Mouse (Mus musculus): ENCODE data around the gene Bcar3. TPM values are rescaled to one million over a fixed set of nuclear protein-coding genes. Genes with fewer than 3 reads are reported as not detected.

Bcar3 gene
- total and polyA plus RNA-seq, 2 experiments from 2014 or later, result 6.3 to 23.8 TPM

DNA sequence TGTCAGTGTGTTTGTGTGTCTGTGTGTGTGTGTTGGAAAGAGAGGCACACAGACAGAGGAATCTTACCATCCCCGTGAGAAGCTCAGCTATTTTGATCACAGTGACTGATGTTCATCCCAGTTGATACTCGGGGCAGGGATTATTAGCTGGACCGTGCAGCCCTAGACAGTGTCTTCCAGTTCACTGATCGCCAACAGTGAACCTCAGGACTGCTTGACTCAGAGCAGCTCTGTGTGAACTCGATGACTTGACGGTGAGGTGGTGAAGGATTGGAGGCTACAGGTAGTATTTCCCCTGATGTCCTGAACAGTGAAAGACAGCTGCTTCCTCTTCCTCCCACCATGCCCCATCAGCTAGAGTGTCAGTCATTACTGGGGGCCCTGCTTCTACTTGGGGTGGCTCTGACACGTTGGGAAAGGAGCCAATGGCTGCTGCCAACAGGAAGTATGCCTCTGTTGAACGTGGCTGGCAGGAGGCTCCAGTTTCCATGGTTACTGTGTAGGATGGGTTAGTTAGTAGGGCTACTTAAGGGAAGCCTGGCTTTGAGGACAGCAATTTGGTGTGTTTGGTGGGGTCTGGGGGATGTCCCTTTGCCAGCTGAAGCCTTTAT is 186.2 kb downstream of the Bcar3 start:
- H3K4me1 ChIP-seq (ENCODE audit: insufficient read depth, low read length), result peaks cover 55% of the 10 kb centered on the region
- ATAC-seq (peak; percentile 79), DNase-seq (ENCODE audit: low spot score) (peak; percentile 88)
- no peak overlapping the region for H3K9ac ChIP-seq (replicated peaks; ENCODE audit: low read length)
- peak overlapping the region; percentile 64; the same call in 1 of the 2 replicates for H3K27ac ChIP-seq
- no peaks in the 10 kb centered on the region for H3K9me3 ChIP-seq (ENCODE audit: low read length)
- H3K4me2 ChIP-seq (ENCODE audit: low read depth, low read length), result no peak overlapping the region
- TF ChIP-seq CTCF (IDR thresholded peaks at IDR 0.05; ENCODE audit: low read depth), result no peak
- no peak overlapping the region for H3K4me3 ChIP-seq (ENCODE audit: low read length)
- H3K36me3 ChIP-seq (ENCODE audit: insufficient read depth, low read length), result no peaks in the 10 kb centered on the region
- WGBS, result 21% methylated on average over 8 of the region's 8 CpGs
- H3K27me3 ChIP-seq (ENCODE audit: insufficient read depth, low read length), result no peaks in the 10 kb centered on the region

DNA sequence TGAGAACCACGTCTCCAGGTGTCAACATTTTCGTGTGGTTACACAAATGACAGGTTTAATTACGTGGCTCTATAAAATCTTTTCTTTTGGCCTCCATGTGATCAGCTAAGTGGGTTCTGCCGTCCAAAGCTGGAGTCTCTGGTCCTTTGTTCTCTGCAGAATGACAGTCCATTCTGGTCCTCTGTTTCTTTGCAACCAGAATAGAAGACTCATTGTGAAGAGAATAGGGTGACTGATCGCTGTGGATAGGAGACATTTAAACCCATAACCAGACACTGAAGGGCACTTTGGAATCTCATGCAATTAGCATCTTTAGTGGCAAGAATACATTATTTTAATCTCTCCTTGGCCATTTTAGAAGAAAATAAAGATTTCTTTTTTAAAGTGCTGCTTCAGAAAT is 187.1 kb downstream of the Bcar3 start:
- Histone ChIP-seq H3K4me2 (ENCODE audit: low read depth, low read length) (no peak overlapping the region), H3K36me3 (ENCODE audit: insufficient read depth, low read length) (no peaks in the 10 kb centered on the region), H3K4me1 (ENCODE audit: insufficient read depth, low read length) (peaks cover 50% of the 10 kb centered on the region), H3K27me3 (ENCODE audit: insufficient read depth, low read length) (no peaks in the 10 kb centered on the region), H3K27ac (peak overlapping the region; percentile 64; the same call in 1 of the 2 replicates), H3K4me3 (ENCODE audit: low read length) (no peak overlapping the region), H3K9ac (replicated peaks; ENCODE audit: low read length) (no peak overlapping the region), H3K9me3 (ENCODE audit: low read length) (no peaks in the 10 kb centered on the region)
- TF ChIP-seq CTCF (IDR thresholded peaks at IDR 0.05; ENCODE audit: low read depth), result no peak
- DNase-seq (ENCODE audit: low spot score) (no peak), ATAC-seq (no peak)
- WGBS, result 28% methylated on average over 5 of the region's 5 CpGs

DNA sequence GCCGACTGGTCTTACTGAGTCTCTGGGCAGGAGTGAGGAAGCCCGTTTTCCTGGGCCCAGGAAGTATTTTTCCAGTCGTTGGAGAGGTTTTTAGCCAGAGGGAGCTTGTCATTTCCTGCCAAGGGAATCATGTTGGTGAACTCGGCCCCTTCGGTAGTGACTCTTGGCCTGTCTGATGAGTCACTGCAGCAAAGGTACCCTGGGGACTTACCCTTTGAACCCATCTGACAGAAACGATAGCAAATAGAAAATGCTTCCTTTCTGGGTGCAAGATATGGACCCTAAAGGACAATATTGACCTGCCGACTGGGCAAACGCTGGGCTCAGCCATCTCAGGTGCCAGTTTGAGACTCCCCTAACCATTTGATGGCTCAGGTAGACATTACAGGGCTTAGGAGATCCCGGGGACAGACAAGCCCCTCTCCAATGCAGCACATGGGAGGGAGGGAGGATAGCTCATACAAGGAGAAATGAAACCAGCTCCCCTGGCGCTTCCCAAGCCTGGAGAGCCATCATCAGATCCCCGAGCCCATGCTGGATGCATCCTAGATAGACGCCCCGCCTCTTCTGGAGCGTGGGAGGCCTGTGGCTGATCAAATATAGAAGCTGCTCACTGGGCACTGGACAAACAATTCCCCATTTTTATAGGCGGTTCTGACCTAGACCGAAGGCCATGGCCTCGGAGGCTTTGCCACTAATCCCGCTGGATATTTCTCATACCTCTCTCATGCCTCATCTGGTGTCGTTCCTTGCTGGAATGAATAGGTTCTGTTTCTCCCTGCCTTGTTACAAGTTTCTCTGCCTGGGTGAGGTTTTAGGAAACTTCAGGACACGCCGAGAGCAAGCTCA is 188.2 kb downstream of the Bcar3 start:
- Histone ChIP-seq H3K9me3 (ENCODE audit: low read length) (no peaks in the 10 kb centered on the region), H3K4me2 (ENCODE audit: low read depth, low read length) (no peak overlapping the region), H3K4me3 (ENCODE audit: low read length) (no peak overlapping the region), H3K9ac (replicated peaks; ENCODE audit: low read length) (no peak overlapping the region), H3K27me3 (ENCODE audit: insufficient read depth, low read length) (no peaks in the 10 kb centered on the region), H3K27ac (peak overlapping the region; percentile 45; the same call in 1 of the 2 replicates), H3K4me1 (ENCODE audit: insufficient read depth, low read length) (peaks cover 41% of the 10 kb centered on the region), H3K36me3 (ENCODE audit: insufficient read depth, low read length) (no peaks in the 10 kb centered on the region)
- DNase-seq (ENCODE audit: low spot score), result no peak
- TF ChIP-seq CTCF (IDR thresholded peaks at IDR 0.05; ENCODE audit: low read depth), result no peak
- 75% methylated on average over 21 of the region's 21 CpGs for WGBS
- no peak for ATAC-seq

DNA sequence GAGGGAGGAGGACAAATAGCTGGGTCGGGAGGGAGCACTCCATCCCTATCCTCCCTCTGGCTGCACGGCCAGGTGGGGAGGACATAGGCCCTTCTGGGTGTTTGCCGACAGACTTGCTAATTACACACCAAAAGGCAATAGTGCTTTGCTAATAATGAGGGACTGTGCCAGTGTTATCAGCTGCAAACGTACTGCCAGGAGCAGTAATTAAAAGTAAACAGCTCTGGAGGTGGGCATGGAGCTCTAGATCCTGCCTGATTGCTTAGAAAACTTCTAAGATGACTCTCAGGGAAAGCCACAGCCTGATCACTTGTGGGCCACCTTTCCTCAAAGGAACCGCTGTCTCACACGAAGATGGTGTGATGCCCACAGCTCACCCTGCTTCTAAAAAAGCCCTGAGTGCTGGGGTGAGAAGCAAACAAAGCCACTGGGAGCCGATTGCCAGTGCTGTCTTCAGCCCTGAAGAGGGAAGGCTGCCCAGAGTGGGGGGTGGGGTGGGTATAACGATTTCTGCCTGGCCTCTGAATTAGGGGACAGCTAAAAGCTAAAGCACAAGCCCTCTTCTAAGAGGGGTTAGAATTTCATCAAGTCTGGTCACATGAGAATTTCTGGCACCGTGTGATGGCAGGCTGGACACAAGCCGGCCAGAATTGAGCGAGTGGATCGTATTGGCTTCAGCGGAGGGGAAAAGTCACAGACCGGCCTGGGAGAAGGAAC is 189.3 kb downstream of the Bcar3 start:
- H3K4me3 ChIP-seq (ENCODE audit: low read length), result peak overlapping the region; percentile 21; the same call in 1 of the 2 replicates
- H3K9ac ChIP-seq (replicated peaks; ENCODE audit: low read length), result no peak overlapping the region
- H3K4me1 ChIP-seq (ENCODE audit: insufficient read depth, low read length), result peaks cover 31% of the 10 kb centered on the region

GRCm38 (mm10) chr3:122483783-122484130 is 189.8 kb downstream of the Bcar3 start:
- H3K36me3 ChIP-seq (ENCODE audit: insufficient read depth, low read length), result no peaks in the 10 kb centered on the region
- no peak for DNase-seq (ENCODE audit: low spot score)
- H3K4me3 ChIP-seq (ENCODE audit: low read length), result peak overlapping the region; percentile 21; the same call in 1 of the 2 replicates
- H3K27ac ChIP-seq, result peak overlapping the region; percentile 37; the same call in 1 of the 2 replicates
- TF ChIP-seq CTCF (IDR thresholded peaks at IDR 0.05; ENCODE audit: low read depth), result no peak
- H3K27me3 ChIP-seq (ENCODE audit: insufficient read depth, low read length), result no peaks in the 10 kb centered on the region
- H3K9ac ChIP-seq (replicated peaks; ENCODE audit: low read length), result no peak overlapping the region
- H3K4me1 ChIP-seq (ENCODE audit: insufficient read depth, low read length), result peaks cover 31% of the 10 kb centered on the region
- ATAC-seq, result no peak
- WGBS, result 35% methylated on average over 5 of the region's 5 CpGs
- H3K4me2 ChIP-seq (ENCODE audit: low read depth, low read length), result peak overlapping the region; percentile 47
- no peaks in the 10 kb centered on the region for H3K9me3 ChIP-seq (ENCODE audit: low read length)

More for the DNA sequence above, 189.3 kb downstream of the Bcar3 start:
- peak; percentile 74 for DNase-seq (ENCODE audit: low spot score)
- no peaks in the 10 kb centered on the region for H3K27me3 ChIP-seq (ENCODE audit: insufficient read depth, low read length)
- ATAC-seq, result peak; percentile 80
- H3K4me2 ChIP-seq (ENCODE audit: low read depth, low read length), result peak overlapping the region; percentile 47
- peak overlapping the region; percentile 37; the same call in 1 of the 2 replicates for H3K27ac ChIP-seq
- H3K36me3 ChIP-seq (ENCODE audit: insufficient read depth, low read length), result no peaks in the 10 kb centered on the region
- TF ChIP-seq CTCF (IDR thresholded peaks at IDR 0.05; ENCODE audit: low read depth), result no peak
- H3K9me3 ChIP-seq (ENCODE audit: low read length), result no peaks in the 10 kb centered on the region
- WGBS, result 20% methylated on average over 14 of the region's 14 CpGs

DNA sequence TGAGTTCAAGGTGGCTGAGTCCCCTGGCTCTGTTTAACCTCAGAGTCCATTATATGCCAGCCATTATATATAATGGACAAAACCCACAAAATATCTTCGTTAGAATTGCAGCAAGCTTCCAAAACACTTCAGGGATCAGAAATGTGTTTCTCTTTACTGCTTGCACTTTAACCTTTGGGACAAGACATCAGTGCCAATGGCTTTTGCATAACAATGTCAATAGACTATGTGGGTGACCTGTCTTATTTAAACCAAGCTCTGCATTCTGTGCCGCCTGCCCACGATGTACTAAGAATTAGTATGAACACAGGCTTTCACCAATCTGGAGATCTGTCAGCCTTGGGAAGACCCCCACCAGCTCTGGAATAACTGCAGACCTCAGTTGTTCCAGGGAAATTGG is 190.4 kb downstream of the Bcar3 start:
- DNase-seq (ENCODE audit: low spot score) (no peak), ATAC-seq (no peak)
- H3K4me2 ChIP-seq (ENCODE audit: low read depth, low read length), result peak overlapping the region; percentile 47
- no peaks in the 10 kb centered on the region for H3K36me3 ChIP-seq (ENCODE audit: insufficient read depth, low read length)
- H3K9ac ChIP-seq (replicated peaks; ENCODE audit: low read length), result no peak overlapping the region
- TF ChIP-seq CTCF (IDR thresholded peaks at IDR 0.05; ENCODE audit: low read depth), result no peak
- WGBS, result 36% methylated on average over 3 of the region's 3 CpGs
- H3K4me1 ChIP-seq (ENCODE audit: insufficient read depth, low read length), result peaks cover 31% of the 10 kb centered on the region
- H3K4me3 ChIP-seq (ENCODE audit: low read length), result peak overlapping the region; percentile 21; the same call in 1 of the 2 replicates
- no peaks in the 10 kb centered on the region for H3K27me3 ChIP-seq (ENCODE audit: insufficient read depth, low read length)
- peak overlapping the region; percentile 37; the same call in 1 of the 2 replicates for H3K27ac ChIP-seq
- H3K9me3 ChIP-seq (ENCODE audit: low read length), result no peaks in the 10 kb centered on the region

Data from hindbrain, postnatal 0 days (tissue).